Mouse (Mus musculus) olfactory bulb, adult 2 months (tissue): ENCODE measurements around the gene Maob. TPM values are rescaled to one million over a fixed set of nuclear protein-coding genes. Genes with fewer than 3 reads are reported as not detected.

ENCODE experiments used
- H3K27ac ChIP-seq: fragments of 200-500 bp; 2 replicates; pipeline ENCODE4 v1.5.1; 2012; ENCODE audit warnings: low read depth, low read length; ENCODE audit not compliant: insufficient read depth
- H3K4me1 ChIP-seq: fragments of 200-500 bp; 2 replicates; pipeline ENCODE4 v1.6.1; 2012; ENCODE audit warnings: low read length; ENCODE audit not compliant: control insufficient read depth, insufficient read depth
- H3K4me3 ChIP-seq: fragments of 200-500 bp; 2 replicates; pipeline ENCODE4 v1.5.1; 2012; ENCODE audit warnings: mild to moderate bottlenecking, low read depth, low read length, moderate library complexity; ENCODE audit not compliant: insufficient read depth
- CTCF ChIP-seq: fragments of 200-500 bp; IDR thresholded peaks from 2 replicates; pipeline ENCODE4 v1.5.1; 2012; ENCODE audit warnings: low read depth, mild to moderate bottlenecking, low read length, moderate library complexity; ENCODE audit not compliant: insufficient read depth
- POLR2A ChIP-seq: fragments of 200-500 bp; IDR thresholded peaks from 2 replicates; pipeline ENCODE4 v1.6.1; 2012; ENCODE audit warnings: mild to moderate bottlenecking, low read depth, low read length, moderate library complexity; ENCODE audit not compliant: insufficient read depth
- WGBS: fragments of 180-500 bp; shearing (Covaris S2); methylation state at CpG from one replicate; pipeline ENCODE4 v1.1.7; 2018; 5-methylcytosine and 5-hydroxymethylcytosine counted together
- polyA plus RNA-seq: library from polyadenylated mRNA; stranded (reverse); fragments of >200 nt; gene quantifications from 2 replicates; pipeline ENCODE4 v1.2.4, GENCODE M21; 2012; ENCODE audit warnings: low replicate concordance; ENCODE audit not compliant: missing spikeins, insufficient read depth, insufficient read length

The Maob gene
- polyA plus RNA-seq, 1 experiment = not detected

GRCm38 (mm10) chrX:16766156-16766555 is 51.0 kb downstream of the Maob start:
- no peak for TF ChIP-seq CTCF
- no peak for TF ChIP-seq POLR2A
- WGBS = 64% methylated on average over 4 of the region's 4 CpGs

GRCm38 (mm10) chrX:16761430-16761829 is 55.7 kb downstream of the Maob start:
- no peak for TF ChIP-seq CTCF
- TF ChIP-seq POLR2A = no peak
- Histone ChIP-seq H3K4me1 (no peaks in the 10 kb centered on the region), H3K27ac (no peak overlapping the region), H3K4me3 (no peak overlapping the region)
- WGBS = 66% methylated on average over 3 of the region's 3 CpGs

More at GRCm38 (mm10) chrX:16766156-16766555, 51.0 kb downstream of the Maob start:
- Histone ChIP-seq H3K4me3 (no peak overlapping the region), H3K27ac (no peak overlapping the region), H3K4me1 (no peaks in the 10 kb centered on the region)

GRCm38 (mm10) chrX:16754761-16755160 is 62.4 kb downstream of the Maob start:
- no peak overlapping the region for H3K4me3 ChIP-seq
- no peak overlapping the region for H3K27ac ChIP-seq
- TF ChIP-seq POLR2A = no peak
- no peak for TF ChIP-seq CTCF
- H3K4me1 ChIP-seq = no peaks in the 10 kb centered on the region

- WGBS = 84% methylated on average over 1 of the region's 1 CpGs
- TF ChIP-seq POLR2A = no peak
- TF ChIP-seq CTCF = no peak
- no peaks in the 10 kb centered on the region for H3K4me1 ChIP-seq
Measured at GRCm38 (mm10) chrX:16748932-16749331, 68.2 kb downstream of the Maob start.

GRCm38 (mm10) chrX:16714033-16714432 is 103.1 kb downstream of the Maob start:
- TF ChIP-seq CTCF (no peak), POLR2A (no peak)
- Histone ChIP-seq H3K27ac (no peak overlapping the region), H3K4me1 (no peaks in the 10 kb centered on the region), H3K4me3 (no peak overlapping the region)
- 82% methylated on average over 1 of the region's 1 CpGs for WGBS

More at GRCm38 (mm10) chrX:16748932-16749331, 68.2 kb downstream of the Maob start:
- no peak overlapping the region for H3K27ac ChIP-seq
- no peak overlapping the region for H3K4me3 ChIP-seq

- WGBS = 74% methylated on average over 1 of the region's 1 CpGs
Measured at GRCm38 (mm10) chrX:16706094-16706493, 111.1 kb downstream of the Maob start.

More at GRCm38 (mm10) chrX:16706094-16706493, 111.1 kb downstream of the Maob start:
- Histone ChIP-seq H3K4me1 (no peaks in the 10 kb centered on the region), H3K4me3 (no peak overlapping the region), H3K27ac (no peak overlapping the region)
- TF ChIP-seq POLR2A = no peak
- no peak for TF ChIP-seq CTCF

Other genes with a start within 250 kb of the Maob start
- gene Maoa, start 197.7 kb downstream of the Maob start, polyA plus RNA-seq = not detected in 2 replicates
- not detected in 2 replicates for gene Ndp, start 94.4 kb upstream of the Maob start, polyA plus RNA-seq